Mouse (Mus musculus) lung, postnatal 4 days (tissue): ENCODE measurements at regions not wholly inside any gene's neighbourhood (a gene's known extent, or its start where the extent isn't known, plus 50 kb on each side); places are given as distances from the start of the nearest gene placed in this dataset.
A peak's percentile ranks its signal among the peaks of the same experiment; 100 is the strongest.

ENCODE experiments used
- DNase-seq, 2 experiments: peaks; one replicate each; pipeline ENCODE4 v3.0.0; 2021

GRCm38 (mm10) chr13:44149499-44149898, 364.9 kb downstream of the Cd83 start:
- DNase-seq, result no peak

- DNase-seq, result no peak
These were observed 367.0 kb downstream of the Cd83 start for GRCm38 (mm10) chr13:44151526-44151925.

- no peak for DNase-seq
These were observed 368.4 kb downstream of the Cd83 start for GRCm38 (mm10) chr13:44152806-44153613.

- no peak for DNase-seq
These were observed 369.2 kb downstream of the Cd83 start for GRCm38 (mm10) chr13:44153784-44154183.

GRCm38 (mm10) chr13:44155956-44156355, 371.4 kb downstream of the Cd83 start:
- DNase-seq, result no peak

GRCm38 (mm10) chr13:44156546-44156945, 372.0 kb downstream of the Cd83 start:
- no peak for DNase-seq

GRCm38 (mm10) chr13:44157236-44157635, 372.7 kb downstream of the Cd83 start:
- DNase-seq, result no peak

- no peak for DNase-seq
These were observed 373.8 kb downstream of the Cd83 start for GRCm38 (mm10) chr13:44158364-44158763.

- no peak for DNase-seq
These were observed 374.8 kb downstream of the Cd83 start for GRCm38 (mm10) chr13:44159346-44159745.

- DNase-seq, result no peak
These were observed 380.2 kb downstream of the Cd83 start for GRCm38 (mm10) chr13:44164746-44165145.

- peak in 1 of 2 experiments; percentile 12 for DNase-seq
These were observed 382.6 kb downstream of the Cd83 start for GRCm38 (mm10) chr13:44167186-44167585.

- DNase-seq, result no peak
These were observed 383.6 kb downstream of the Cd83 start for GRCm38 (mm10) chr13:44168186-44168585.

GRCm38 (mm10) chr13:44171639-44172038, 387.1 kb downstream of the Cd83 start:
- no peak for DNase-seq

- DNase-seq, result no peak
These were observed 388.1 kb downstream of the Cd83 start for GRCm38 (mm10) chr13:44172701-44173100.

GRCm38 (mm10) chr13:44174236-44174635, 389.7 kb downstream of the Cd83 start:
- no peak for DNase-seq

GRCm38 (mm10) chr13:44175300-44176036, 390.9 kb downstream of the Cd83 start:
- no peak for DNase-seq

- no peak for DNase-seq
These were observed 391.5 kb downstream of the Cd83 start for GRCm38 (mm10) chr13:44176121-44176520.

GRCm38 (mm10) chr13:44178006-44178405, 393.4 kb downstream of the Cd83 start:
- DNase-seq, result no peak

GRCm38 (mm10) chr13:44180384-44180783, 395.8 kb downstream of the Cd83 start:
- no peak for DNase-seq

- DNase-seq, result no peak
These were observed 398.1 kb downstream of the Cd83 start for GRCm38 (mm10) chr13:44182544-44183191.

- no peak for DNase-seq
These were observed 410.8 kb downstream of the Cd83 start for GRCm38 (mm10) chr13:44195365-44195764.

- no peak for DNase-seq
These were observed 421.5 kb downstream of the Cd83 start for GRCm38 (mm10) chr13:44206042-44206441.

GRCm38 (mm10) chr13:44206448-44206847, 421.9 kb downstream of the Cd83 start:
- no peak for DNase-seq
